Mouse (Mus musculus) heart, embryonic 12.5 days (tissue): ENCODE measurements around the gene Hist1h2be. TPM values are rescaled to one million over a fixed set of nuclear protein-coding genes. Genes with fewer than 3 reads are reported as not detected.
"Not testable (repeated sequence)": the region's sequence is repeated elsewhere in the genome, so short reads cannot be mapped to it uniquely, and the experiment has no call there.

Experiments
- ATAC-seq: fragments of 200-750 bp; cut with Nextera tagmentation; 2 replicates; pipeline ENCODE4 v1.8.0; 2017; ENCODE audit warnings: moderate TSS enrichment, moderate library complexity; ENCODE audit not compliant: insufficient number of reproducible peaks, low FRiP score
- H3K27ac ChIP-seq: fragments of 300-500 bp; sonication (generic); 2 replicates; pipeline ENCODE4 v1.5.1; 2016; ENCODE audit warnings: mild to moderate bottlenecking, moderate library complexity; ENCODE audit not compliant: poor library complexity, severe bottlenecking
- H3K27me3 ChIP-seq: fragments of 300-500 bp; sonication (generic); replicated peaks from 2 replicates; pipeline ENCODE4 v1.6.1; 2016; ENCODE audit warnings: mild to moderate bottlenecking, moderate library complexity
- H3K36me3 ChIP-seq: fragments of 300-500 bp; sonication (generic); 2 replicates; pipeline ENCODE4 v1.6.1; 2016; ENCODE audit warnings: mild to moderate bottlenecking, moderate library complexity
- H3K4me1 ChIP-seq: fragments of 300-500 bp; sonication (generic); replicated peaks from 2 replicates; pipeline ENCODE4 v1.6.1; 2016; ENCODE audit warnings: mild to moderate bottlenecking
- H3K4me2 ChIP-seq: fragments of 300-500 bp; sonication (generic); 2 replicates; pipeline ENCODE4 v1.6.1; 2016; ENCODE audit warnings: mild to moderate bottlenecking, moderate library complexity
- H3K4me3 ChIP-seq: fragments of 300-500 bp; sonication (generic); 2 replicates; pipeline ENCODE4 v1.5.1; 2016; ENCODE audit warnings: mild to moderate bottlenecking
- H3K9ac ChIP-seq: fragments of 300-500 bp; sonication (generic); 2 replicates; pipeline ENCODE4 v1.6.1; 2016; ENCODE audit warnings: mild to moderate bottlenecking, moderate library complexity
- H3K9me3 ChIP-seq: fragments of 300-500 bp; sonication (generic); replicated peaks from 2 replicates; pipeline ENCODE4 v1.6.1; 2016; ENCODE audit warnings: mild to moderate bottlenecking, moderate library complexity
- WGBS: fragments of 180-500 bp; shearing (Covaris S2); methylation state at CpG from one replicate; pipeline ENCODE4 v1.1.7; 2016; 5-methylcytosine and 5-hydroxymethylcytosine counted together
- polyA plus RNA-seq: library from polyadenylated mRNA; unstranded; fragments of >200 nt; fragmentation: Nextera tagmentation; extraction: Ambion mirVana; gene quantifications from 2 replicates; pipeline ENCODE4 v1.2.1, GENCODE M21; 2016

Gene Hist1h2be
- polyA plus RNA-seq, 1 experiment from 2014 or later, result 1.2 TPM

DNA sequence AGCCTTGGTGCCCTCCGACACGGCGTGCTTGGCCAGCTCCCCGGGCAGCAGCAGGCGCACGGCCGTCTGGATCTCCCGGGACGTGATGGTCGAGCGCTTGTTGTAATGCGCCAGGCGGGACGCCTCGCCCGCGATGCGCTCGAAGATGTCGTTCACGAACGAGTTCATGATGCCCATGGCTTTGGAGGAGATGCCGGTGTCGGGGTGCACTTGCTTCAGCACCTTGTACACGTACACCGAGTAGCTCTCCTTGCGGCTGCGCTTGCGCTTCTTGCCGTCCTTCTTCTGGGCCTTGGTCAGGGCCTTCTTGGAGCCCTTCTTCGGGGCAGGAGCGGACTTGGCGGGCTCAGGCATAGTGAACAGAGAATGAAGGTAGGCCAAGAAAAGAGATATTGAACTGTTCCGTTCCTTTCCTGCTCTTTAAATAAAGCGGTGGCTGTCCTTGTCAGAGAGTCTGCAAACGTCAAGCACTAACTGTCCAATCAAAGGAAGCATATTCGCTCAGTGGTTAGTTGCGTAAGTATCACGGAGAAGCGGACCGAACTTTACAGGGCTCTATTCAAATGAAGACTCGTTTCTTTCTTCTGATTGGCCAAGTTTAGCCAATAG, 77.8 kb downstream of the Hist1h2be start, which contains the start of gene Hist1h2bh:
Gene Hist1h2bh, minus strand, starts transcription at position 394 of the 609 bp plus-strand sequence.
- Histone ChIP-seq H3K27ac (peak within 1 kb of the TSS; percentile 94), H3K4me2 (peak within 1 kb of the TSS; percentile 82), H3K9ac (peak within 1 kb of the TSS; percentile 71), H3K4me3 (peak within 1 kb of the TSS; percentile 57)
- peak; percentile 93 for ATAC-seq
- not testable (repeated sequence) for H3K36me3 ChIP-seq, H3K27me3 ChIP-seq, H3K4me1 ChIP-seq, H3K9me3 ChIP-seq
- WGBS, result 1% methylated on average over 42 of the region's 42 CpGs

DNA sequence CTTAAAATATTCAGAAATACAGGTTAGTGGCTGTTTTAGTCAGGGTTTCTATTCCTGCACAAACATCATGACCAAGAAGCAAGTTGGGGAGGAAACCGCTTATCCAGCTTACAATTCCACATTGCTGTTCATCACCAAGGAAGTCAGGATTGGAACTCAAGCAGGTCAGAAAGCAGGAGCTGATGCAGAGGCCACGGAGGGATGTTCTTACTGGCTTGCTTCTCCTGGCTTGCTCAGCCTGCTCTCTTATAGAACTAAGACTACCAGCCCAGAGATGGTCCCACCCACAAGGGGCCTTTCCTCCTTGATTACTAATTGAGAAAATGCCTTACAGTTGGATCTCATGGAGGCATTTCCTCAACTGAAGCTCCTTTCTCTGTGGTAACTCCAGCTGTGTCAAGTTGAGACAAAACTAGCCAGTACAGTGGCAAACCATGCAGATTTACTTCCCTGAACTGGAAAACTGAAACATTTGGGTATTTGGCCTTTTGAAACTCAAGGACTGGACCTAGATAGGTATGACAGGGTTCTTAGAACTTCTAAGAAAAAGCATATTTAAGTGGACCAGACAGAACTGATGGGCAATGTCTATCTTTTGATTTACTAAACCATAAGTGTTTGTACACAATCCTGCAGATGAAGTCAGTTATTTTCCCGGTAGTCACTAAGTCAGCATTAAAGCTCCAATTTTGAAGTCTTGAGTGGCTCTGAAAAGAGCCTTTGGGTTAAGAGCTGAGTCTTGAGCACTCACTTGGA, 78.5 kb downstream of the Hist1h2be start:
- WGBS, result 8% methylated on average over 3 of the region's 3 CpGs
- peak overlapping the region; percentile 71 for H3K9ac ChIP-seq
- not testable (repeated sequence) for H3K4me1 ChIP-seq, H3K9me3 ChIP-seq, H3K27me3 ChIP-seq, ATAC-seq, H3K36me3 ChIP-seq
- peak overlapping the region; percentile 56 for H3K4me3 ChIP-seq
- peak overlapping the region; percentile 82 for H3K4me2 ChIP-seq
- peak overlapping the region; percentile 94 for H3K27ac ChIP-seq

DNA sequence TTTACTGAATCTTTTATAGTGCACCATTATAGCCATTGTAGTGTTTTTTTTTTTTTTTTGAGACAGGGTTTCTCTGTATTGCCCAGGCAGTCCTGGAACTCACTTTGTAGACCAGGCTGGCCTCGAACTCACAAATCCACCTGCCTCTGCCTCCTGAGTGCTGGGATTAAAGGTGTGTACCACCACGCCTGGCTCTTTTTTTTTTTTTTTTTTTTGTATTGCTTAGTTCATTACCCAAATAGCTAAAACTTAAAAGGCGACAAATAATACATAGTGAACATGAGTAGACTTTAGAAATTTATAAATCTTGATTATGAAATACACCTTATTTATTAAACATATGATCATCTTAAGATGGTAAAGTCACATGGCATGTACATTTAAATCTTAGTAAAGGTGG, 79.4 kb downstream of the Hist1h2be start:
- Histone ChIP-seq H3K9ac (no peak overlapping the region), H3K27me3 (no peaks in the 10 kb centered on the region), H3K4me3 (no peak overlapping the region), H3K9me3 (no peaks in the 10 kb centered on the region), H3K36me3 (no peaks in the 10 kb centered on the region), H3K4me2 (no peak overlapping the region), H3K27ac (no peak overlapping the region), H3K4me1 (peaks cover 10% of the 10 kb centered on the region)
- 78% methylated on average over 3 of the region's 3 CpGs for WGBS
- no peak for ATAC-seq

DNA sequence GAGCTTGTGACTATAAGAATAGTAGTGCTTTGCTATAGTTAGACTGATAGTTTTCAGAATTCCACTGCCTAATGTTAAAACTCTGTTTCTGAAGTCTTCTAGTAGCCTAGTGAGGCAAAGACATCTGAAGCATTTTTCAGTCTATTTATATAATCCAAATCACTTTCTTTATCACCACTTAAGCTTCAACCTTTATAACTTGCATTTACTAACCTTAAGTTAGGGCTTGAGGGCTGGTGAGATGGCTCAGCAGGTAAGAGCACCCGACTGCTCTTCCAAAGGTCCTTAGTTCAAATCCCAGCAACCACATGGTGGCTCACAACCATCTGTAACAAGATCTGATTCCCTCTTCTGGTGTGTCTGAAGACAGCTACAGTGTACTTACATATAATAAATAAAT, 81.1 kb downstream of the Hist1h2be start:
- peaks cover 15% of the 10 kb centered on the region for H3K4me1 ChIP-seq
- 59% methylated on average over 1 of the region's 1 CpGs for WGBS
- not testable (repeated sequence) for ATAC-seq, H3K36me3 ChIP-seq, H3K27ac ChIP-seq, H3K9ac ChIP-seq, H3K9me3 ChIP-seq, H3K4me2 ChIP-seq, H3K27me3 ChIP-seq, H3K4me3 ChIP-seq

DNA sequence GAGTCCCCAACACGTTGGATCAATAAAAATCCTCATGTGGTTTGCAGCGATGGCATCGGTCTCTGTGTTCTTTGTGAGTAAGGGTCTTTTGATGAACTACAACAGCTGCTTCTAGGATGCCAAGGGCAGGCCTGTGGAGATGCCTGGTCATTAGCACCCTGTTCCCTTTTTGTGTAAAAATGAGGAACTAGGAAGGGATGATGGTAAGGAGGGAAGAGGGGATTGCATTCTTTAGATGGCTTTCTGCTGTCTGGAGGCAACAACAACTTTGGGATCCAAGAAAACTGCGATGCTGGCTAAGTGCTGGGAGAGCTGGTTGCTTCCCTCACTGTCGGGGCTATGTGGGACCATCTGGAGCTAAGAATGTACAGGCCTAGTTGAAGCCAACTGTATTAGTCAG, 82.7 kb downstream of the Hist1h2be start:
- WGBS, result 84% methylated on average over 5 of the region's 5 CpGs
- no peak overlapping the region for H3K4me2 ChIP-seq
- no peaks in the 10 kb centered on the region for H3K36me3 ChIP-seq
- ATAC-seq, result no peak
- H3K9me3 ChIP-seq, result no peaks in the 10 kb centered on the region
- peaks cover 19% of the 10 kb centered on the region for H3K4me1 ChIP-seq
- H3K4me3 ChIP-seq, result no peak overlapping the region
- no peaks in the 10 kb centered on the region for H3K27me3 ChIP-seq
- no peak overlapping the region for H3K27ac ChIP-seq
- H3K9ac ChIP-seq, result no peak overlapping the region

DNA sequence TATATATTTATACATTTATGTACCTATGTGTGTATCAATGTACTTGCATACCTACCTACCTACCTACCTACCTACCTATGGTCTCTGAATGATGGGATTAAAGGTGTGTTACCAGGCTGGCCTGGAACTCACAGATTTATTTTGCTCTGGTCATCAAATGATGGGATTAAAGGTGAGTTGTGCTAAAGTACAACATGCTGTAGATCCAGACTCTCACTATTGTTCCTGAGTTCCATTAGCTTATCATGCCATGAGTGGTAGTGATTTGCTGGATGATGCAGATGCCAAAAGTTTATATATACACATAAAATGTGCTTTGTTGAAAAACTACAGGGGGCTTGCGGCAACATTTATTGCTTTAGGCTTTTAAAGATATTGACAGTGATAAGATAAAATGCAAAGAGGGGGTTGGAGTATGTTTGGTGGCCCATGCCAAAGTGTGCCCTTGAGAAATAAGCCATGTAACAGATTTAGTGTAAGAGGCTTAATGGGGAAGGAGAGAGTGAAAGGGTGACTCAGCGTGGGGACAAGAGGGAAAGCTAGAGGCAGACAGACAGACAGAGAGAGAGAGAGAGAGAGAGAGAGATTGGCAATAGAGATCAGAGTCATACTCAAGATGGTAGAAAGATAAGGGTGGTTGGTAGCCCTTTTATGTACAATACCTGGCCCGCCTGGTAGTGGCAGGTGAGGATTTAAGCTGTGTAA, 83.8 kb downstream of the Hist1h2be start:
- Histone ChIP-seq H3K9me3 (no peaks in the 10 kb centered on the region), H3K4me3 (no peak overlapping the region), H3K9ac (no peak overlapping the region), H3K27ac (no peak overlapping the region), H3K4me1 (peaks cover 25% of the 10 kb centered on the region), H3K27me3 (no peaks in the 10 kb centered on the region), H3K36me3 (no peaks in the 10 kb centered on the region), H3K4me2 (peak overlapping the region; percentile 36; the same call in 1 of the 2 replicates)
- ATAC-seq, result no peak
- WGBS, result 78% methylated on average over 3 of the region's 3 CpGs

DNA sequence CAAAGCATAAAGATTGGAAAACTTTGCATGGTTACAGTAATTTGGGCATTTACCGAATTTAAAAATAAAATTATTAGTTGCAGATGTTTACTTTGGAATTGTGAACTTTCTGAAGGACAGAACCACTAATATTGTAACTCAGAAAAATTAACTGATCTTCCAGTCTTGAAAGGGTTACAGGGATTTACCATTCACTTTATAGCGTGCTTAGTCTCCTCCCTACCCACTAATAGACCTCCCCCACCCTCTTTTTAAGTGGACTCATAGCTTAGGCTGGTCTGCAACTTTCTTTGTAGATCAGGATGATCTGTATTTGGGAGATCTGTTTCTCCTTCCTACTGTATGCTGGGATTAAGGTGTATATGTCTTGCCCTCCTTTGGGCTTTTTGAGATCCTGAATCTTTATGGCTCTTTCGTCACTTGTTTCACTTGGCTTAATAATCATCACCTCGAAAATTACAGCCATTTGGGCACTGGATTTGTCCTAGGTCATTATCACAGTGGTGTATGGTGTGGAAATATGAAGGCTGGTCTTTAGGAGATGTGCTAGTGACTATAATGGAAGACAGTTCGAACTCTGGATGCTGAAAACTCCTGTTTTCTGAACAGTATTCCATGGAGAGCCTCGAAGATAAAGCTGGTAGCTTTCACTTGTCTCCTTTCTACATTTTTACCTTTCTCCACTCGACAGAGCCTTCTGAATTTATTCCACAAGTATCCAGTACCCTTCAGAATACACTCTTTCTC, 84.7 kb downstream of the Hist1h2be start:
- Histone ChIP-seq H3K27me3 (no peaks in the 10 kb centered on the region), H3K4me1 (peaks cover 24% of the 10 kb centered on the region), H3K27ac (peak overlapping the region; percentile 51; the same call in 1 of the 2 replicates), H3K9me3 (no peaks in the 10 kb centered on the region), H3K4me2 (peak overlapping the region; percentile 68), H3K4me3 (peak overlapping the region; percentile 43), H3K9ac (peak overlapping the region; percentile 70), H3K36me3 (no peaks in the 10 kb centered on the region)
- WGBS, result 25% methylated on average over 7 of the region's 7 CpGs
- no peak for ATAC-seq

DNA sequence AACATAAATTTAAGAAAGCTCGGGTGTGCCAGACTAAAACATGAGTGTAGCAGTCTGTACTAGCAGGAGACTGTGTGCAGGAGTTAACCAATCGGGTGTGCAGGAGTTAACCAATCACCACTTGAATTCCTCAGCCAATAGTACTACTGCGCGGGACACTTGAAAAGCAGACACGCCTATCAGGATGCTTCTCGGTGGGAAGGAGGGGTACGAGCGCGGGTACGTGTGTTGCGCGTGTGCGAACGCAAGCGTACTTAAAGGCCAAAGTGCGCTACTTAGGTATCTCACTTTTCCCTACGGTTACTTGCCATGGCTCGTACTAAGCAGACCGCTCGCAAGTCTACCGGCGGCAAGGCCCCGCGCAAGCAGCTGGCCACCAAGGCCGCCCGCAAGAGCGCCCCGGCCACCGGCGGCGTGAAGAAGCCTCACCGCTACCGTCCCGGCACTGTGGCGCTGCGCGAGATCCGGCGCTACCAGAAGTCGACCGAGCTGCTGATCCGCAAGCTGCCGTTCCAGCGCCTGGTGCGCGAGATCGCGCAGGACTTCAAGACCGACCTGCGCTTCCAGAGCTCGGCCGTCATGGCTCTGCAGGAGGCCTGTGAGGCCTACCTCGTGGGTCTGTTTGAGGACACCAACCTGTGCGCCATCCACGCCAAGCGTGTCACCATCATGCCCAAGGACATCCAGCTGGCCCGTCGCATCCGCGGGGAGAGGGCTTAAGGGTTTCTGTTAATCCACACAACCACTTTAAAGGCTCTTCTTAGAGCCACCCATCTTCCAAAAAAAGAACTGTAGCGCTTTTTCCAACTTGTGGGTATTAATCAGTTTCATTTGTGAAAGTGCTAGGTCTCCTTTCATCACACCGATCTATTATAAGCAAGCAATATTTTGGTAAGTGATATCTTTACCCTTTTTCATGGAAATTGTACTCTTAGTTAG, 85.5 kb downstream of the Hist1h2be start, which contains the start of gene Hist1h3g:
Gene Hist1h3g, plus strand, starts transcription at position 286 of the 939 bp plus-strand sequence.
- H3K36me3 ChIP-seq, H3K27me3 ChIP-seq, H3K9me3 ChIP-seq: not testable (repeated sequence)
- H3K9ac ChIP-seq, result peak within 1 kb of the TSS; percentile 76
- WGBS, result under 1% methylated on average over 50 of the region's 62 CpGs
- peak within 1 kb of the TSS; percentile 86 for H3K27ac ChIP-seq
- peak within 1 kb of the TSS; percentile 63 for H3K4me3 ChIP-seq
- H3K4me1 ChIP-seq, result peaks cover 24% of the 10 kb centered on the region
- ATAC-seq, result peak; percentile 88
- H3K4me2 ChIP-seq, result peak within 1 kb of the TSS; percentile 80

DNA sequence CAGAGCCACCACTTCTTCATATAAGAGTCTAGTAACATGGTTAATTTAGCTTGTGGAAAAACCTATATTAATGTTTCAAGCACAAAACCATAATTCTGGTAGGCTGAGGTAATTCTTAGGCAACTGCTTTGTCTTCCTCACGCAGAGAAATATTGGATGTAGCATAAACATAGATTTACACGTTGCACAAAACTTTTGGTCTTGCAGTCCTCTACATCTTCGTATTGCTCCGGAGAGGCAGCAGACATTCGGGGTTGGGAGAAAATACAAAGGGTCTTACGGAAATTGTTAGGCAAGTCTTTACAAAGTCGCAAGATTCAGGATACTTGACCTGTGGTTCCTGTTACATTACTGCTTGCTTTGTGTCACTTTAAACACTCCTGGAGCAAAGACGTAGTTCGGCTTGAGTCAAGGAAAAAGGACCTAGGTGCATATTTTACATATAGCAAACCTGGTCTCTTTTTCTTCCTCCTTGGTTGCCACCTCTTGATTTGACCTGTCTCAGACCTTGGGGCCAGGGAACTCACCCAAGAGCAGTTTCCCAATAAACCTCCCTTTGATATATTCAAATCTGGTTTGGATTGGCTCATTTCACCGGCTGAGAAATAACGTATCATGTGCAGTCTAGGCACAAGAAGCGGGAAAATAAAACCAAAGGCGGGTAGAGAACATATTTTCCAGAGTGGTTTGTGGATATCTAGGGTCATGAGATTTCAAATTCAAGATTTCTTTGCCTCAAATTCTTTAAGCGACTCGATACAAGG, 86.4 kb downstream of the Hist1h2be start:
- Histone ChIP-seq H3K36me3 (no peaks in the 10 kb centered on the region), H3K4me2 (peak overlapping the region; percentile 80), H3K27me3 (no peaks in the 10 kb centered on the region), H3K4me3 (peak overlapping the region; percentile 63), H3K9me3 (no peaks in the 10 kb centered on the region), H3K9ac (peak overlapping the region; percentile 74), H3K27ac (peak overlapping the region; percentile 86), H3K4me1 (peaks cover 24% of the 10 kb centered on the region)
- no peak for ATAC-seq
- 2% methylated on average over 15 of the region's 15 CpGs for WGBS
